Mouse (Mus musculus) erythroblast, embryonic 14.5 days (primary cell): ENCODE results near the gene Rreb1. TPM values are rescaled to one million over a fixed set of nuclear protein-coding genes. Genes with fewer than 3 reads are reported as not detected.
A peak's percentile ranks its signal among the peaks of the same experiment; 100 is the strongest.

Experiments
- H3K27me3 ChIP-seq: 2 replicates; pipeline ENCODE4 v1.6.1; 2012; ENCODE audit warnings: inconsistent platforms; ENCODE audit not compliant: control insufficient read depth
- H3K36me3 ChIP-seq: 2 replicates; pipeline ENCODE4 v1.6.1; 2012; ENCODE audit warnings: mild to moderate bottlenecking, inconsistent platforms; ENCODE audit not compliant: control insufficient read depth
- H3K4me1 ChIP-seq: 2 replicates; pipeline ENCODE4 v1.6.1; 2012; ENCODE audit warnings: inconsistent platforms; ENCODE audit not compliant: control insufficient read depth
- H3K4me3 ChIP-seq: replicated peaks from 2 replicates; pipeline ENCODE3; 2012; ENCODE audit warnings: moderate library complexity, mild to moderate bottlenecking, inconsistent platforms
- H3K9me3 ChIP-seq: 2 replicates; pipeline ENCODE4 v1.6.1; 2012; ENCODE audit warnings: low read length, inconsistent platforms, mixed read lengths; ENCODE audit not compliant: control insufficient read depth
- GATA1 ChIP-seq: IDR thresholded peaks from 2 replicates; pipeline ENCODE4 v1.6.1; 2012; ENCODE audit warnings: low read length, inconsistent platforms, mixed read lengths
- TAL1 ChIP-seq: IDR thresholded peaks from 3 replicates; pipeline ENCODE4 v1.6.1; 2012; ENCODE audit warnings: low read length, inconsistent platforms, mixed read lengths
- polyA plus RNA-seq: library from polyadenylated mRNA; stranded (reverse); fragments of >175 nt; gene quantifications from 2 replicates; pipeline ENCODE4 v1.2.3, GENCODE M21; 2012

The Rreb1 gene
- polyA plus RNA-seq, 1 experiment: 0.60 TPM

DNA sequence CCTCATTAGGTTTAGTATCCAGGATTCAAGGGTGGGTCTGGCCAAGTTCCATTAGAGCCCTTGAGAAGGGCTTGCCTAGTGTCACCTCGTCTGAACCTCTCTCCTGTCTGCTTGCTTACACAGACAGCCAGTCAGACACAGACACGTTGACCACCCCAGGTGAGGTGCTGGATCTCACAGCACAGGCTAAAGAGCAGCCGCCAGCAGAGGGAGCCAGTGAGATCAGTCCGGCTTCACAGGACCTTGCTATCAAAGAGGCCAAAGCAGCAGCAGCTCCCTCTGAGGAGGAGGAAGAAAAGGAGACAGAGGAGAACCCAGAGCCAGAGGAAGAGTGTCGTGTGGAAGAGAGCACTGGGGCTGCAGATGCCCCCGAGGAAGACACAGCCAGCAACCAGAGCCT, 168.5 kb downstream of the Rreb1 start:
- Histone ChIP-seq H3K36me3 (peaks cover 58% of the 10 kb centered on the region), H3K9me3 (no peaks in the 10 kb centered on the region), H3K4me1 (peaks cover 6% of the 10 kb centered on the region), H3K4me3 (no peak overlapping the region), H3K27me3 (no peaks in the 10 kb centered on the region)
- TF ChIP-seq GATA1 (no peak), TAL1 (no peak)

DNA sequence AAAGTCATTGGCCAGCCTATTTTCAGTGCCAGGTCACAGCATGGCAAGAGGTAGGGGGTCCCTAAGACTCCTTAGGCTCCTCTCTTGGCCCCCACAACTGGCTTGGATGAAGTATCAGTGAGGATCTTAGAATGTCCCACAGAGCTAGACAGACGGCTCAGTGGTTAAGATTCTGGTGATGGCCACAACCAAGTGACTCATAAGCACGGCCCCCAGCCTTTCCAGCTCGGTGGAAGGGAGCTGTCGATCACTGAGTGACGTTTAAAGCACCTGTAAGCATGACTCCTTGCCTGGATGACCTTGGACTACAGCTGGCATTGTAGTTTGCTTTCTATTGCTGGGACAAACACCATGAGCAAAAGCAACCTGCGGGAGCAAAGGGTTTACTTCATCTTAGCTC, 174.8 kb downstream of the Rreb1 start:
- Histone ChIP-seq H3K4me1 (peaks cover 9% of the 10 kb centered on the region), H3K36me3 (peaks cover 30% of the 10 kb centered on the region)

DNA sequence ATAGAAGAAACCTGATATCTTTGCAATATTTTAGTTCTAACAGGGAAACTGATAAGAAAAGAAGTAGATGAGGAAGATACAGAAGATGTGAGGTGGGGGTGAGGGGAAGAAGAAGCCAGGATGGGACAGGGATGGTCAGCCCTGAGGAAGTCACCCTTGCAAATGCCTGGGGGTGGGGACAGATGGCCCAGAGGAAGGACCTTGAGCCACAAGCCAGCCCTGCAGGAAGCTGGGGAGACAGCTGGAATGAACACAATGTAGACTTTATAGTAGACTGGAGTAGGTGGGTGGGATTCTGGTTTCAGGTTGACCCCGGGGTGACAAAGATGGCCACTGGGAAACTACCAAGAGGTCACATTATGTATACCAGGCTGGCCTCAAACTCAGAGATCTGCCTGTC, 176.1 kb downstream of the Rreb1 start:
- peaks cover 9% of the 10 kb centered on the region for H3K9me3 ChIP-seq
- peaks cover 22% of the 10 kb centered on the region for H3K4me1 ChIP-seq
- H3K36me3 ChIP-seq: peaks cover 18% of the 10 kb centered on the region
- no peaks in the 10 kb centered on the region for H3K27me3 ChIP-seq
- TF ChIP-seq GATA1 (no peak), TAL1 (no peak)
- H3K4me3 ChIP-seq: no peak overlapping the region

More for the DNA sequence above, 174.8 kb downstream of the Rreb1 start:
- Histone ChIP-seq H3K27me3 (no peaks in the 10 kb centered on the region), H3K9me3 (no peaks in the 10 kb centered on the region), H3K4me3 (no peak overlapping the region)
- no peak for TF ChIP-seq TAL1
- no peak for TF ChIP-seq GATA1

DNA sequence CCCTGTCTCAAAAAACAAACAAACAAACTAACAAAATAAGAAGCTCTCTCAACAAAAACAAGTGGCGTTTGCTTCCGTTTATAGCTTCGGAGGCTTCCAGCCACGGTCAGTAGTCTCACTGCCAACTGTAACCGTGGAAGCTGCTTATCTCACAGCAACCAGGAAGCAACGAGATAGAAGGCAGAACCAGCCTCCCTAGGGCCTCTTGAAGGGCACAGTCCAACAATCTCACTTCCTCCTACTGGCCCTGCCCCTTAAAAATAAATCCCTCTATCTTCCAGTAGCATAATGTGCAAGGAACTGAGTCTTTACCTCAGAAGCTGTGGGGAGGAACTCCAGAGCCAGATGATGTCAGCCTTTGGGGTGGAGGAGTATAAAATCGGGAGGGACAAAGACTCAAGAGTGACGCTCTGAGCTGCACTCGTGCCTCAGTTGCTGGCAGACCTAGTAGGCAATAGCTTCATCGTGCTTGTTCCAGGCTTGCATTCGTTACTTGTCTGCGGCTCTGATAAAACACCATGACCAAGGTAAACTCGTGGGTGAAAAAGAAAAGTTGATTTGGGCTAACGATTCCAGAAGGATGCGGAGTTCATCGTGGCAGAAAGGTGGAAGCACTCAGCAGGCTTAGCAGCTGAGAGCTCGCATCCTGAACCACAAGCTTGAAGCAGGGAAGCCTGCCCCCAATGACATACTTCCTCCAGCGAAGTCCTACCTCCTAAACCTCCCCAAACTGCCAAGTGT, 180.5 kb downstream of the Rreb1 start:
- Histone ChIP-seq H3K9me3 (peaks cover 10% of the 10 kb centered on the region), H3K36me3 (no peaks in the 10 kb centered on the region), H3K4me3 (peak overlapping the region; percentile 33), H3K27me3 (no peaks in the 10 kb centered on the region), H3K4me1 (peaks cover 48% of the 10 kb centered on the region)
- no peak for TF ChIP-seq TAL1
- peak; percentile 29; the same call in 1 of the 2 replicates for TF ChIP-seq GATA1

DNA sequence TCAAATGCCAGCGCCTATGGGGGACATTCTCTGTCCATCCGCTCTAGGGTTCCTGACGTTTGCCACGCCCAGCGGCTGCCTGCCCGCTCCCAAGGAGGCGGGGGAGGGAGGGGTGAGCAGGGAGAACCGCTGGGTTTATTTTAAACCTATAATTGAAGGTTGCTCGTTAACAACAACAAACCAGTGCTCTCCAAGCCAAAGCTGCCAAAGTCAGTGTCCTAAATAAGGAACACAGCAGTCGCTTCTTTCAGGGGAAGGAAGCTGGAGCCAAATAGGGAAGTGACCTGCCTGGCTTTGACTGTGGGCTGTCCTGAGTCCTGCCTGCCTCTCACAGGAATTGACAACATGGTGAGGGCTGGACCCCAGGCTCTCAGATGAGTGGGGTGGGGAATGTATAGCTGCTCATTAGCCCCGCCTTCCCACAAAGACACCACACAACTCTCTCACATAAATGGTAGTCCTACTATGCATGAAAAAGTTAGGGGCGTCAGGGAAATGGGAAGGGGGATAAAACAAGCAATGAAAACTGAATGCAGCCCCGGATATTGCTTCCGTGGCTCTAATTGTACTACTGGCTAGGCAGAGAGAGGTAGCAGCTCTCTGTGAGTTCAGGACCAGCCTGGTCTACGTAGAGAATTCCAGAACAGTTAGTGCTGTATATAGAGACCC, 181.2 kb downstream of the Rreb1 start:
- H3K4me3 ChIP-seq: no peak overlapping the region
- H3K9me3 ChIP-seq: peaks cover 10% of the 10 kb centered on the region
- H3K4me1 ChIP-seq: peaks cover 55% of the 10 kb centered on the region
- no peaks in the 10 kb centered on the region for H3K27me3 ChIP-seq
- TF ChIP-seq TAL1 (no peak), GATA1 (no peak)
- no peaks in the 10 kb centered on the region for H3K36me3 ChIP-seq

DNA sequence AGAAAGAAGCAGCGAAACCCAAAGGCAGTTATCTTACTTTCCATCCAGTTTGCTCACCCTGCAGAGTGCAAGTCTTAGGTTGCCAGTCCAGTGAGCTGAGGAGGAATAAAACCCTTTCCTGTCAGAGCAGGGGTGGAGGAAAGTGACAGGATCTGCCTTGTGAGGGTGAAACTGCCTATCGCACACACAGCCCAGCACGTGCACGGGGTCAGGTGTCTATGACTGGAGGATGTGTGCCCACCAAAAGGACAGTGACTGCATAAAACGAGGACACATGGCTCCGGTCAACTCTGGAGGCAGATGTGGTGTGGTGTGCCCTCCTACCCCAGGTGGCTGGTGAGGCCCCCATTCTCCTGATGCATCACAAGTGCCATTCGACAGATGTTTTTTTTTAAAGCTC, 181.7 kb downstream of the Rreb1 start:
- TF ChIP-seq GATA1: no peak
- no peak for TF ChIP-seq TAL1

DNA sequence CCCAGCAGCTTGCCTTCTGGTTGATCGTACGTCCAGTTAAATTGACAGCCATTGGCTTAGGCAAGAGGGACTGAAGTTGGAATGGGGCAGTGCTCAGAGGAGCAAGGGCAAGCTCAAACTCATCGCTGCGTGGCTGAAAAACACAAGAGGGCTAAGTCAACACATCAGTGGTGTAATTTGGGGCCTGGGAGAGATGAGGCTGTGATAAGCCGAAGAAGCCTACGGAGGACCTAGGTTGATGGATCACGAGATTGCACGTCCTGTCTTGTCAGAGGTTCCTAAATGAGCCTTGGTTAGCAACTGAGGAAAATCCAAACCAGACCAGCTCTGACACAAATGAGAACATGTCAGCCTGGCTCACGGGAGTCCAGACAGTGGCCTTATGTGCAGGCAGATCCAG, 184.3 kb downstream of the Rreb1 start:
- Histone ChIP-seq H3K4me1 (peaks cover 78% of the 10 kb centered on the region), H3K9me3 (peaks cover 10% of the 10 kb centered on the region), H3K4me3 (no peak overlapping the region), H3K36me3 (no peaks in the 10 kb centered on the region), H3K27me3 (no peaks in the 10 kb centered on the region)
- TF ChIP-seq TAL1 (no peak), GATA1 (no peak)

More for the DNA sequence above, 181.7 kb downstream of the Rreb1 start:
- peaks cover 60% of the 10 kb centered on the region for H3K4me1 ChIP-seq
- H3K36me3 ChIP-seq: no peaks in the 10 kb centered on the region
- H3K27me3 ChIP-seq: no peaks in the 10 kb centered on the region
- peaks cover 10% of the 10 kb centered on the region for H3K9me3 ChIP-seq
- no peak overlapping the region for H3K4me3 ChIP-seq

DNA sequence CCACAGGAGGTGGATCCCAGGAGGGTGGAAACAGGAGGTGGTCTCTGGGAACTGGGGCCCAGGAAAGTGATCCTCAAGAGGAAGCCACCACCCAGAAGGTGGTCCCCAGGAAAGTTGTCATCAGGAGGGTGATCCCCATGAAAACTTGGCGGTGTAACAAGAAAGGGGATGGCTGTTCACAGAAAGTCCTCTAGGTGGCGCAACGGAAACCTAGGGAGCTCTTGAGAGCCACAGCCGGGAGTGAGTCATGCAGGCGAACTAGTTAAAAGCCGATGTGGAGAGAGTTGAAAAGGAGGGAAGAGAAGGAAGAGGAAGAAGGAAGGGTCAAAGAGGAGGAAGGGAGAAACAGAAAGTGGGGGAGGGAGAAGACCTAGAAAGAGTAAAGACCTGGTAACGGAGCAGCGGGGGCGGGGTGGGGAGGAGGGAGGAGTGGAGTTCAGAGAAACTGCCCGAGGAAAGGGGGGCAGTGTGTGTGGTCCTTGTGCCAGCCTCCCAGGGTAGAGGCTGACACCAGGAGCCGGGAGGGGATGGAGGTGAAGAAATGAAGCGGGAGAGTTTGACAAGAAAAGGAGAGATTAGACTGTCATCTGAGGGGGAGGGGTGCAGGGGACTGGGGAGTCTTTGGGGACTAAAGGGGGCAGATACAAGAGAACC, 185.3 kb downstream of the Rreb1 start:
- peaks cover 9% of the 10 kb centered on the region for H3K9me3 ChIP-seq
- no peak for TF ChIP-seq GATA1
- TF ChIP-seq TAL1: no peak
- H3K27me3 ChIP-seq: no peaks in the 10 kb centered on the region
- H3K36me3 ChIP-seq: no peaks in the 10 kb centered on the region
- peaks cover 69% of the 10 kb centered on the region for H3K4me1 ChIP-seq
- H3K4me3 ChIP-seq: peak overlapping the region; percentile 65
